Mouse (Mus musculus) ZHBTc4 (cell line): ENCODE data around the gene Asgr1.
"Not testable (repeated sequence)": the region's sequence is repeated elsewhere in the genome, so short reads cannot be mapped to it uniquely, and the experiment has no call there.

Source experiments
- DNase-seq: peaks from one replicate; pipeline ENCODE4 v3.0.0-alpha.2; 2011; ENCODE audit warnings: low read depth, low spot score

Gene Asgr1

DNA sequence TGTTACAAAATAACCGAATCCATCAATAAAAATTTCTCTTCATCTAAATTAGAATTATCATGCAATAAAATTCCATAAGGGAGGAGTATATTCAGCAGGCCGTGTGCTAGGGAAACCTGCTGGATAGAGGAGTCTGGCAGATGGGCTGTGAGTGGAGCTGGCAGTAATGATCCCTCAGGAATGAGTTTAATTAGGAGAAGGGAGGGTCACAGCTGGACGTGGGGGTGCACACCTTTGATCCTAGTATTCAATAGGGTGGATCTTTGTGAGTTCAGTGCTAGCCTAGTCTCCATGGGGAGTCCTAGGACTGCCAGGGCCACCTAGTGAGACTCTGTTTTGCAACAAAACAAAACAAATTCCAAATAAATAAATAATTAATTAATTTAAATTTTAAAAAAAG, 14.4 kb downstream of the Asgr1 start:
- DNase-seq = no peak

DNA sequence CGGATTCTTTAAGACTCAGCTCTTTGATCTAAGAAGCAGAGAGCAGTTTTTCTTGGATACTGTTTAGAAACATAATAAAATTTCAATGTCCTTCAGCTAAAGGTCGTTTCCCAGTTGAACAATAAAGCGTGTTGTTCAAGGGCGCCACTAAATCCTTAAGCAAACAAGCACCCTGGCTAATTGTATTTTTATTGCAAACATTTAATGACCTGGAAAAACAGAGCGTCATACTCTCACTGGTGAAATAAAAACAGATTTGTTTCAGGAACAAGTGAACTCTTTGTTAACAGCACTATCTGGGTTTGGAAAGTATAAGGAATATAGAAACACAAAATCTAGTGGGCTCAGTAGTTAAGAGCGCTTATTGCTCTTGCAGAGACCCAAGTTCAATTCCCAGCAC, 16.2 kb downstream of the Asgr1 start:
- DNase-seq = no peak

DNA sequence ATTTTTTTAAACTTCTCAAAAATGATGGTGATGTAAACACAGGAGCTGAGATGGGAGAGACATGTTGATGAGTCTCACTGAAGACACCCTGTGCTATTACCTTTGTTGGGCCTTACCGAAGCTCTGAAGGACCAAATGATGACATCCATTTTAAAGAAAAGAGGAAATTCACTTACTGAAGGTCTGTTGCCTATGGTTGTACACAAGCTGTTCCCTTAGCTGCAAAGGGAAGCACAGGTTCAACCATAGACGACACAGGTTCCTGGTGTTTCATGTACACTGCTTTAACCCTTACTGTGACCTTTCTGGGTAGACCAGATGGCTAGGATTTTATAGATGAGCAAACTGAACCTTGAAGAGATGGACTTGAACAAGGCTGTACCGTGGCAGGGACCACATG, 16.7 kb downstream of the Asgr1 start:
- not testable (repeated sequence) for DNase-seq

DNA sequence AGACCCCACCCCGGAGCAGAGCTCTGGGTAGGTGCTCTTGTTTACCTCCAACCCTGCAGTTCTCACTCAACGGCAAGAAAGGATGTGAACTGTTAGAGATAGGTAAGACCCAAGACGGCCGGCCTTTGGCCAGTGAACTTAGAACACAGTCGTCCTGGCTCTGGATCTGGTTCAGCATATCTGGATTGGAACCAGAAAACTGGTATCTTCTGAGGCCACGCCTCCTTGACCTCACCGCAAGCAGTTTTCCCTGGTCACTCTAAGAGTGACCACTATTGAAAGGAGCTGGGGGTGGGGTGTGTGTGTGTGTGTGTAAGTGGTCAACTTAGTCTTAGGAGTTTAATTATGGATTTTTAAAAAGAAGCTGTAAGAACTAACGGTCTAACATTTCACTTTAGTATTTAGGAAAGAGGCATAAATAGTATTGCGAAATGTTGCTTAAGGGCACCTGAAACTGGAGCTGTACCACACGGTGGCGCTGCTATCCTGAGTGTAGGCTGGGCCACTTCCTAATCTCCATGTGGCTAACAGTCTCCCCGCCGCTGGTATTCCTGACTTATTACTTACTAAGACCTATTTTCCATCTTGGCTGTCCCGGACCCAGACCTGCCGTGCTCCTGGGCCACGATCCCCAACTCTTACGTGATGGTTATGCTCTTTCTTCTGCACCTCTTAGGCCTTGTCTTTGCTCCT, 20.6 kb downstream of the Asgr1 start:
- DNase-seq = peak; percentile 79

DNA sequence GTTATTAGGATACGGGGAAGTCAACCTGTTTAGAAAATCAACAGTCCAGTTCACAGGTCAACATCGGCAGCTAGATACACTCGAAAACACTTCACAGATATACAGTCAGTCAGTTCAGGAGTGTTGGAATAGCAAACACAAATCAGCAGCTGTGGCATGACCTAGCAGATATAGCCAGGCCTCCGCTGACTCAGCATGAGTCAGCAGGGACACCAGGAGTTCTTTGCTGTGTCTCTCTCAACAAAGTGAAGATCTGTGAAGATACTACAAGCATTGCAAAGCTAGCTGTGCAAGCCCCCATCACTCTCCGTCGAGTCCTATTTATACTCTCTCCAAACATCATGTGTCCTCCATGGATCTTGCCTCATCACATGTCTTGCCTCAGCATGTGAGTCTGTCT, 21.7 kb downstream of the Asgr1 start:
- peak; percentile 23 for DNase-seq

DNA sequence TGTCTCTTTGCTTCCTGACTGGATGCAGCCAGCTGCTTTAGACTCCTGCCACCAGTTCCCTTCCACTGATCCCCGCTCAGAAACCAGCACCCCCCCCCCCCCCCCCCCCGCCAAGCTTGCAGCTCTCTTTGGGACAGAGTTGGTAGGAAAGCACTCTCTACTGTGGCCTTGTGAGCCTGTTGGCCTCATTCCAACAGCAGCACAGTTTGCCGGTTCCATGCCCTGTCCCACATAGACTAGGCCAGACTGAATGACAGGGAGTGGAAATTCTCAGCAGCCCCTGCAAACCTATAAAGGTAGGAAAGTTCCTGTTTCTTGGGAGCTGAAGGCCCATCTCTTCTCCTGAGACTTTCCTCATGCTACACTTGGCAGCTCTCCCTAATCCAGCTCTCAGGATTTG, 23.6 kb downstream of the Asgr1 start:
- DNase-seq = no peak

DNA sequence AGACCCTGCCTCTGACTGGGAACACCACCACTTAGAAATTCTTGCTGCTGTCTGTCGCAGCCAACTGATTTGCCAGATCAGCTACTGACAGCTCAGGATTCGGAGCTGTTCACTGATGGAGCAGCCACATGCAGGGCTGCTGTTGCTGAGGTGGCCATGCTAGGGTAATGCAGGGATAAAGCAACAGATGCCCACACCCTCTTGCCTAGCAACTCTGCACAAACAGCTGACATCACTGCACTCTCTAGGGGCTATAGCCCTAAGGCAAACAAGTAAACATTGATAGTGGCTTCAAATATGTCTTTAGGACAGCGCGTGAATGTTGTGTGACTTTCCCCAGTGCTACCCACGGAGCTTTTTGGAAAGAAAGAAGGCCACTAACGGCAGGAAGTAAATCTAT, 25.3 kb downstream of the Asgr1 start:
- DNase-seq = no peak

DNA sequence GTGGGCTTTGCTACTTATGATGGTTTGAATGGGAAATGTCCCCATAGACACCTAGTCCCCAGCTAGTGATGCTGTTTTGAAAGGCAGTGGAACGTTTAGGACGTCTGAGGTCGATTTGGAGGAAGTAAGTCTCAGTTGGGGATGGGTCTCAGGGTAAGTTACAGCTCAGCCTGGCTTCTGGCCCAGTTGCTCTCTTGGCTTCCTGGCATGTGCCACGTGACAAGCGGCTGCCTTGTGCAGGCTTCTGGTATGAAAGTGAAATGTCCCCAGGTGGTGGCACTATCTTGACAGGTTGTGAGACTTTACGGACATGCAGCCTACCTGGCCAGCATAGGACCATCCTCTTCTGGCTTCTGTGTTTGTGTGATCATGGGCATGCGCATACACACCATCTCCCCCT, 26.0 kb downstream of the Asgr1 start:
- DNase-seq = no peak

DNA sequence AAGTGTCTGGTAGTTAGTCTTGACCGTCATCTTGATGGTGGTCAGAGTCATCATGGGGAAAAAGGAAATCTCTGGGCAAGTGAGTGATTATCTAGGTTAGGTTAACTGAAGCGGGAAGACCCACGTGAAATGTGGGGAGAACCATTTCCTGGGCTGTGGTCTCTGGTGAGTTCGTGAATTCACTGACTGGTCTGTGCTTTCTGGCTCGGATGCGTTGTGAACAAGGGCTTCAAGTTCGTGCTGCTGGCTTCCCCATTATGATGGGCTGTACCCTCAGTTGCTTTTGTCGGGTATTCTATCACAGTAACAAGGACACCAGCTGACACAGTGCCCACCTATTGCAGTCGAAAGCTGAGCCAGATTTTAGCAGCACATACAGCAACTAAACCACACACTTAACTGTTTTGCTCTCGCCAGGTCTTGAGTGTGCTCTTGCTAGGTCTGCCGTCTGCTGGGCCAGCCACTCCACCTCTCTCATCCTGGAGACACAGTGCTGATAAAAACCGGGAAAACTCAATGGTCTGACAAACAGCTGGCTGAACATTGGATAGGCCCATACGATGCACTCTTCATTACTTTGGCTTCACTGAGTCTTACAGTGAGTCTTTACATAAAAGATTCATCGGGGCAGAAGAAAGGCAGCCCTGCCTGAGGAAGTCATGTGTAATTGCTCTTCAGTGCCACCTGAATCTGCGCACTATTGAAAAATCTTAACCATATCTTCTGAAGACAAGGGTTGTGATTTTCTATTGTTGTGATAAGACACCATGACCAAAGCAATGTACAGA, 27.1 kb downstream of the Asgr1 start:
- no peak for DNase-seq

DNA sequence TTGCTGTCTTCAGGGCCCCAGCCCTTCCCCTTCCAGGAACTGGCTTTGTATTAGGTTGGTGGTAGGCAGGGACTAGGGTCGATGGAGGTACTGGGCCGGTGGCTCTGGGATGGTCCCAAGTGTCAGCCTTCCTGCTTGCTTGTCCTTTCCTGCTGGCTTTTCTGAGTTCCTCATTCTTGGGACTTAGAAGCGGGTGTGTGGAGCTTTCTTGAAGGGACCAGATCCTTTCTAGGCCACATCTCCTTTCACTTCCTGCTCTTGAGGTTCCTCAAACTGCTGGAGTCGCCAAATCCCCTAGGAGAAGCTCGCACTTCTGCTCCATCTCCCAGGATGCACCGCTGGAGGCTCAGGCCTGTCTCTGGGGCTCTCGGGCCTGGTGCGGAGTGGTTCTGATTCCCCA, 30.7 kb downstream of the Asgr1 start:
- DNase-seq = no peak

DNA sequence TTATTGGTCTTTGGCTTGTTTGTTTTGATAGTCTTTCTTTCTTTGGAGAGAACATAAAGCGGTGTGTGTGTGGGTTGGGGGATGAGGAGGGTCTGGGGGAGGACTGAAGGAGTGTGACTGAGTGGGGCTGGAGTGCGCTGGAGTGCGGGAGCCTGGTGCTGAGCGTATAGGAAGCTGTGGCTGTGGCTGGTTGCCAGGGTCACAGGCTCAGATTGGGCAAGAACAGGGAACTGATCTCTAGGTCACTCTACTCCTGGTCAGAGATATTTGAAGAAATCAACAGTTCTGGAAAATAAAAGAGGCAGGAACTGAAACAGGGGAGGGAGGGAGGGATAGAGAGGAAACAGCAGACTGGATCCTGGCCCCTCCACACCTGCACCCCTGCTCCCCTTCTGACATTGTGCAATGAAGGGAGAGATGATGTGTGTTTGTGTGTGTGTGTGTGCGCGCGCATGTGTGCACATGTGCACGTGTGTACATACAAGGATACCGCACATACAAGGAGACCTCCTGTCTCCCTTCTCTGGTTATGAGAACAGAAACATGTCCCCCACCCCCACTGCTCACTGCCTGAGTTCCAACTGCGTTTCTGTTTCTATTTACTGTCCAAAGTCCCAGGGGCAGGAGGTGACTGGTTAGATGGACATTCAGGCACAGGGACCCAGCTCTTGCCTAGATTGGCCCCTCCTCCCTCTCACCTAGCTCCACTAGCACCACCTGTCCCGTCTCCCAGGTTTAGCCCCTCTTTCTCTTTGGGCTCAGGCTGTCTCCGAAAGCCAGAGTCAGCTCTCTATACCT, 38.3 kb downstream of the Asgr1 start, which contains the start of gene Asgr2:
TSS of gene Asgr2 (plus strand) at position 659 of the 798 bp plus-strand sequence.
- DNase-seq = no peak

DNA sequence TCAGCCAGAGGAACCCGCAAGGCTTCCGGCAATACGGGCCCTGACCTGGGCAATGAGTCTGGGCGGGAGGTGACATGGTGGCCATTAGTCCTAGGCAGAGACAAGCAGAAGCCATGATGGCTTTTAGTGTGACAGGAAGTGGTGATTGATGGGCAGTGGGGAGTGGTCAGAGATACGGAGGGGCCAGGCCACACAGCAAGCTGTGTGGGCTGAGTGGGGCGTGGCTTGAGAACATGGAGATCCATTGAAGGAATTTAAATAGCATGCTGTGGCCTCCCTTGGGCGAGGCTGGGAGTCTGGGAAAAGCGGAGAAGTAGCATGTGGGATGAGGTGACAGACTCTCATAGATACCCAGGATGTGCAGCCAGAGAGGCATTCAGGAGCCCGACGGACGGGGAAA, 43.5 kb downstream of the Asgr1 start:
- DNase-seq = peak; percentile 77

DNA sequence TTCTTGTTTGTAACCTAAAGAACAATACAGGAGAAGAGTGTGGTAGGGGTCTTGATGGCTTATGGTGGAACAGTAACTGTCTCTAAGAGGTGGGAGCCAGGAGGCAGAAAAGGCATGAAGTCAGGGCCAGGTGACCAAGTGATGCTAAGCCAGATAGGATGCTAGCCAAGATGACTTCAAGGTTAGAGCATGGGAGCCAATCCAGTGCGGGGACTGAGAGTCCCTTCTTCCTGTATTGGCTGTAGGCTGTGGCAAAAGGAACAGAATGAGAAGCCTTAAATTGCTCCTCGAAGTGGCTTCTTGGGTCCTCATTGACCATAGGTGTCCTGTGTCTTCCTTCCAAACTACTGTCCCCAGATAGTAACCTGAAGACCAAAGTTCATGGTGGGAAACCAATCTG, 45.2 kb downstream of the Asgr1 start:
- DNase-seq = no peak

DNA sequence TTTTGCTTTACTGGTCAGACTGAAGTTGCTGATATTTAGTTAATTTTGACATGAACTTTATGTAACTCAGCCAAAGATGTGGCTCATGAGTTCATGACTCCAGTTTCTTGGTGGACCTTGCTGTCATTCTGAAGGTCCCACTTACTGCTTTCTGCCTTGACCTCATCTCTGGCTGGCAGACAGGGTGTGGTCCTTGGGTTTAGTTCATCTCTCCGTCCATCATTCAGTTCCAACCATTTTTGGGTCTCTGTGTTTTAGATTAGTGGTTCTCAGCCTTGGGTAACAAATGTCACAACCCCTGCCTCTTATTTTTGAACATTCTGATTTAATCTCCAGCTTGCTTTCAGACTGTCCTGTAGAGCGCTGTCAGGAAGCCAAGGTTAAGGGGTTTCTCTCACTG, 45.9 kb downstream of the Asgr1 start:
- no peak for DNase-seq

DNA sequence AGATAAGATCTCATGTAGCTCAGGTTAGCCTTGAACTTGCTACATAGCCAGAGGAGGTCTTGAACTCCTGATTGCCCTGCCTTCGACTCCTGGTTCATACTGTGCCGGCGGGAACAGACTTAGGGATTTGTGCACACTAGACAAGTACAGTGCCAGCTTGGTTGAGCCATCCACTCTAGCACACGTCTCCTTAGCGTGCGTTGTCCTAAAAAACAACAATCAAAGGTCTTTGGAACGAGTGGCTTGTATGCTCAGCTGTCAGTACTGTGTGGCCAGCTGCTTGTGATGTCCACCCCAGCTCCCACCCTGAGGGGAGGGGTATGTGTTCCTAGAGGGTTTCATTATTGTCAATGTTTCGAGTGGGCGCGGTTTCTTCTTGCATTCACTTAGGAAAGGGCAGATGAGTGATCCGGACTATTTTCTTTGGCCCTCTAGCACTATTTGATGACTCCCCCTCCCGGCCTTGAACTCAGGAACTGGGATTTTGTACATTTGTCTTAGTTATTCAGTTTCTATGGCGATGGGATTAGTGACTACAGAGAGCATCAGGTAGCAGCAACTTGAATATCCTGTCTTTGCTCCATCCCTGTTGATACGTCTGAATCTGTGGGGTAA, 49.9 kb downstream of the Asgr1 start:
- no peak for DNase-seq

DNA sequence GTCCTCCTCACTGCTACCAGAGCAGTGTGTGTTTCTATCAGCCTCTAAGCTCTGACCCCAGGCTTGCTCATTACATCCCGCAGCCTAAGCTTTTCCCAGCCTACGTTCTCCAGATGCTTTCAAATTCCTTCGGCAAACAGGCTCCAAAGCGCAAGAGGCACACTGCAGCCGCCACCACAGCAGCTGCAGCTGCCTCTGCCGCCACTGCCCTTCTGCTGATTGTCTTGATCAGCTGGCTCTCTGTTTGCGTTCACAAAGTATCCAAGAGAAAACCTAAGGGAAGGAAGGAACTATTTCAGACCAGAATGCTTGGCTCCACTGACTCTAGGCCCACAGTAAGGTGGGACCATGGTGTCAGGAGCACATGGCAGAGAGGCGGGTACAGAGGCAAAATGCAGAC, 53.2 kb downstream of the Asgr1 start:
- DNase-seq = peak; percentile 29
